Mouse (Mus musculus) liver, postnatal 0 days (tissue): ENCODE results near the gene Tap1.
A peak's percentile ranks its signal among the peaks of the same experiment; 100 is the strongest.

Source experiments
- CTCF ChIP-seq: sonication (generic); IDR thresholded peaks from 2 replicates; pipeline ENCODE4 v1.5.1; 2016; ENCODE audit warnings: antibody characterized with exemption, low read depth
- EP300 ChIP-seq: IDR thresholded peaks from 2 replicates; pipeline ENCODE4 v1.6.1; 2016; ENCODE audit warnings: antibody characterized with exemption, low read depth, mild to moderate bottlenecking

DNA sequence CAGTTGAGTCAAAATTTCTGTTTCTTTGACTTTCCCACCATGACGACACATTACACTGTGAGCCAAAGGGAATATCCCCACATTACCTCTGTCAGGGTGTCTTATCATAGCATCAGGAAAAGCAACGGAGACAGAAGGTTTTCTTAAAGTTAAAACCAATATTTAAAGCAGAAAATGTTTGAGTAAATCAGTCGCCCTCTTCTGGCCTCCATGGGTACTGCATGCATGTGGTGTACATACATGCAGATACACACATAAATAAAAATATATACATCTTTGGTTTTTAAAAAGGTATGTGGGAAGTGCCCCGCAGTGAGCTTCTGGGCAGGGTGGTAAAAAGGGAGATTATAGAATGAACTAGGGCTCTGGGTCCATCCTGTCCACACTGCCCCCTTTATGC is 10.2 kb upstream of the Tap1 start:
- TF ChIP-seq CTCF (peak; percentile 52), EP300 (no peak)
